ENCODE assay signal across 18 mouse cellular contexts in the genomic region with DNA sequence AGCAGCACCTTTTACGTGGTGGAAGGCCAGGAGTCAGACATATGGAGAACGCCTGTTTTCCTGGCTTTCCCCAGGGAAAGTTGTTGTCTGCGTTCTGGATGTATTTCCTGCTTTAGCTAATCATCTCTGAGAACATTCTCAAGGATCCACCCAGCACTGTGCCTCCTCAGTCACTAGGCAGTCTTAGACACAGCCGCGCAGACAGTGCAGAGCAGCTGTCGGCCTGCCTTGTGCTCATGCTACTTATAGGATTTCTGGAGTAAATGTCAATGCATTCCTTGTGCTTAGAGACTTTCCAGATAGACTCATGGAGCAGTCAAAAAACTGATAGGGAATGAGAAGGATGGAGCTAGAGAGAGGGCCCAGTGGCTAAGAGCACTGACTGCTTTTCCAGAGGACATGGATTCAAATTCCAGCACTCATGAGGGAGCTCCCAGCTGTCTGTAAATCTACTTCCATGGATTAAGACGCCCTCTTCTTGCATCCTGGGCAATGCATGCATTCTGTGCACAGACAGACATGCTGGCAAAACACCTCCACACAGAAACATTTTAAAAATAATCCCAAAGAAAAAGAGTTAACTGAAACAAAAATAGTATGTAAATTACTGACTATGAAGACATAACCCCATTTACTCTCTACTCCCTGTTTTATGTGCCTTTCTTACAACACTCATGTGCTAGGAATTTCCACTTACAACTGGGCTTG. TPM values are rescaled to one million over a fixed set of nuclear protein-coding genes. Genes with fewer than 3 reads are reported as not detected.
"Had no signal": no experiment of that assay in that cellular context is flagged by ENCODE, and none has a peak within 500 bp of the region (broad histone marks: within the 10 kb centered on the region; RNA-seq: fewer than 3 reads in every experiment).

No protein-coding gene starts in this region.

- H3K4me3 ChIP-seq: limb, embryonic 13.5 days; midbrain, embryonic 12.5 days; neural tube, embryonic 13.5 days had no signal

- H3K4me1 ChIP-seq: limb, embryonic 13.5 days; midbrain, embryonic 12.5 days; neural tube, embryonic 13.5 days had no signal

- H3K27ac ChIP-seq: limb, embryonic 13.5 days; liver, embryonic 14.5 days; midbrain, embryonic 12.5 days; neural tube, embryonic 13.5 days had no signal

- DNase-seq: lung, adult 2 months; lung, postnatal 10 days; lung, postnatal 4 days; retina, postnatal 1 day; thymus, postnatal 4 days had no signal

RNA-seq across cellular contexts. Expression of gene Gm11111, which starts 30.1 kb away (rescaled TPM):
- total RNA-seq: left cerebral cortex, postnatal 25 days; liver, adult 2 months; megakaryocyte-erythroid progenitor cell, adult 5-6 weeks had no signal
- polyA plus RNA-seq: inflammation-experienced regulatory T-cells, adult 6 months; intestine, postnatal 0 days; kidney, embryonic 16.5 days; limb, embryonic 13.5 days; liver, adult 2 months; liver, embryonic 14.5 days; lung, adult 2 months; midbrain, embryonic 12.5 days; midbrain, embryonic 16.5 days; neural tube, embryonic 13.5 days; small intestine, adult 2 months; stomach, embryonic 16.5 days had no signal
